Mouse (Mus musculus) kidney, adult 8-10 months (tissue): Measurements from ENCODE around the gene Cacybp.

Experiments
- DNase-seq, 2 experiments: peaks; one replicate each; pipeline ENCODE4 v3.0.0; 2022

Gene Cacybp

GRCm38 (mm10) chr1:160212123-160212691, 468 bp downstream of the Cacybp start:
- DNase-seq: no peak

GRCm38 (mm10) chr1:160211597-160212122, 1.0 kb downstream of the Cacybp start:
- DNase-seq: no peak

- no peak for DNase-seq
These were observed 2.1 kb downstream of the Cacybp start for GRCm38 (mm10) chr1:160210566-160210965.

- DNase-seq: no peak
These were observed 2.8 kb downstream of the Cacybp start for GRCm38 (mm10) chr1:160209844-160210243.

- DNase-seq: no peak
These were observed 7.2 kb downstream of the Cacybp start for GRCm38 (mm10) chr1:160205486-160205885.

- DNase-seq: no peak
These were observed 17.4 kb downstream of the Cacybp start for GRCm38 (mm10) chr1:160195337-160195663.

GRCm38 (mm10) chr1:160194529-160195336, 17.9 kb downstream of the Cacybp start, which contains the start of gene Mrps14:
TSS of gene Mrps14 (plus strand) at chr1:160195215.
- DNase-seq: peak; percentile 99

GRCm38 (mm10) chr1:160184506-160184905, 28.2 kb downstream of the Cacybp start:
- DNase-seq: peak in 1 of 2 experiments; percentile 41

- DNase-seq: no peak
These were observed 31.5 kb downstream of the Cacybp start for GRCm38 (mm10) chr1:160181216-160181615.

- DNase-seq: no peak
These were observed 35.8 kb downstream of the Cacybp start for GRCm38 (mm10) chr1:160176903-160177302.

- no peak for DNase-seq
These were observed 46.1 kb downstream of the Cacybp start for GRCm38 (mm10) chr1:160166600-160166999.

- DNase-seq: no peak
These were observed 54.5 kb downstream of the Cacybp start for GRCm38 (mm10) chr1:160158190-160158589.

- no peak for DNase-seq
These were observed 59.2 kb downstream of the Cacybp start, which contains the start of gene Tnn for GRCm38 (mm10) chr1:160153480-160153879. TSS of gene Tnn (minus strand) at chr1:160153580.
